Mouse (Mus musculus) layer of hippocampus, adult 6 months (tissue): Measurements from ENCODE around the gene Lgmn. TPM values are rescaled to one million over a fixed set of nuclear protein-coding genes. Genes with fewer than 3 reads are reported as not detected.

ENCODE experiments used
- long read RNA-seq, 2 experiments: library from polyadenylated mRNA; unstranded; transcript quantifications; one replicate each; pipeline ENCODE4 v2.0.0; 2019 to 2020
- polyA plus RNA-seq: library from polyadenylated mRNA; unstranded; fragments of <200 nt; fragmentation: Nextera tagmentation; gene quantifications from 2 replicates; pipeline ENCODE4 v1.2.3, GENCODE M21; 2021

Lgmn gene
- 157 and 166 TPM in 2 replicates for polyA plus RNA-seq
- long read RNA-seq, experiment 1, transcript Lgmn-201 (14 exons, 1,990 nt) = major isoform, 299 of 339 reads
- long read RNA-seq, experiment 1, transcript Lgmn-202 (13 exons, 1,835 nt) = minor isoform, 6 of 339 reads
- long read RNA-seq, experiment 1, partial matches to known transcripts = 25 of 339 reads
- long read RNA-seq, experiment 1, other reads (novel, unspliced or antisense) = 9 of 339 reads
- long read RNA-seq, experiment 2, transcript Lgmn-202 (13 exons, 1,835 nt) = minor isoform, 16 of 996 reads
- long read RNA-seq, experiment 2, transcript Lgmn-201 (14 exons, 1,990 nt) = major isoform, 937 of 996 reads
- long read RNA-seq, experiment 2, partial matches to known transcripts = 12 of 996 reads
- long read RNA-seq, experiment 2, other reads (novel, unspliced or antisense) = 31 of 996 reads

DNA sequence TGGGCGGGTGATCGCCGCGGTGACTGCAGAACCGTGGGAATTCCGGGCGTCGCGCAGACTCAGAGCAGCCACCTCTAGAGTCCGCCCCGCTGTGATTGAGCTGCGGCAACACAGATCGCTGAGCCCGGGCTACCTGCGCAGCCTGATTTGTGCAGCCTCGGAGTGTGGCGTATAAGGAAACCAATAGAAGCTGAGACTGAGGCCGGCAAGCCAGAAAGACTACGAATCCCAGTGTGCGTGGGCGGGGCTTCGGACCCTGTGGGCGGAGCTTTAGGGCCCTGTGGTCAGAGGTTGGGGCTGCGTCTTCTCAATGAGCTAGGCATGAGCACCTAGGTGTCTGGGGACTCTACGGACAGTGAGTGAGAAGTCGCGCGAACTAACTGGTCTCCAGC is at the start of gene Lgmn:
Gene Lgmn, minus strand, starts transcription at position 182 of the 392 bp plus-strand sequence.

DNA sequence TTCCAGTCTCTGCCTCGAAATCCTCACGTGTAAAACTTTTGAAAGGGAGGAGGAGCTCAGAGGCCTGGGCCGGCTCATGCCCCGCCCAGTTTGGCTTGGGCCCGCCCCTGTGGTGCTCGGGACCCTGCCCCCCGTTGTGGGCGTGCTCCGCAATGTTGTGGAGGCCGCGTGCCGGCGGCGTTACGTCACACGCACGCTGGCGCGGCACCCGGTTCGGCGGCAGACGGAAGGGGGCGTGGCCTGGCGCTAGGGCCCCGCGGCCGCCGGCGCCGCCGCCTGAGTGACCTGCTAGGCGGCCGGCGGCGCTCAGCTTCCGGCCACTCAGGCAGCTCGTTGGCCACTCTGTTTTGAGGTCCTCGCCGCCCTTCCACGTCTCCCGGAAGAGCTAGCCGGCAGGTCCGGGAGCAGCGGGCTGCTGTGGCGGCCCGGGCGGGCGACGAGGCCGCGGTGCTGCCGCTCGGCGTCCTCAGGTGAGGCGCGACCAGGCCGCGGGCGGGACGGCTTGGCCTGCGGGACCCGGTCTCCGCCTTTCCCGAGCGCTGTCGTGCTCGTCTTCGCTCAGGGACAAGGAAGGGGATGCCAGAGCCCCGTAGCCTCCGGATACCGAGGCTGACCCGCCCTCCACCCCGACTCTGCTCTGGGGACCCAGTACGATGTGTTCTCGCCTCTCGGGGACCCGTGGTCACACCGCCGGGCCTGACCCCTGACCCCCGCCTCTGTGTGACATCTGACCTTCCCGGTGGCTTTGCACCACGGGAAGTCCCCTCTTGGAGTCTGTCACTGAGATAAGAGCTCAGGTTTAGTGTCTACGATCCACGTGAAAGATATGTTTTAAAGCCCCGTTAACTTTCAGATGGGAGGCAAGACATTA is 29.5 kb upstream of the Lgmn start, which contains the start of gene Golga5:
Gene Golga5, plus strand, starts transcription at position 242 of the 871 bp plus-strand sequence.

Other genes starting within 250 kb of the Lgmn start
- 1.1 and 2.2 TPM in 2 replicates for gene Rin3, start 156.8 kb downstream of the Lgmn start, polyA plus RNA-seq
- 16.1 and 16.3 TPM in 2 replicates for gene Golga5, start 29.3 kb upstream of the Lgmn start, polyA plus RNA-seq
- gene Chga, start 115.2 kb upstream of the Lgmn start, polyA plus RNA-seq = 102 and 109 TPM in 2 replicates